Mouse (Mus musculus) embryonic facial prominence, embryonic 15.5 days (tissue): ENCODE measurements around the gene Mdk. TPM values are rescaled to one million over a fixed set of nuclear protein-coding genes. Genes with fewer than 3 reads are reported as not detected.

ENCODE experiments used
- ATAC-seq: fragments of 200-750 bp; cut with Nextera tagmentation; 2 replicates; pipeline ENCODE4 v1.8.0; 2017; ENCODE audit warnings: low read depth, moderate TSS enrichment; ENCODE audit not compliant: insufficient number of reproducible peaks, low FRiP score, low TSS enrichment
- H3K27ac ChIP-seq: fragments of 300-500 bp; sonication (generic); replicated peaks from 2 replicates; pipeline ENCODE4 v1.5.1; 2015; ENCODE audit warnings: mild to moderate bottlenecking, inconsistent platforms
- H3K27me3 ChIP-seq: fragments of 300-500 bp; sonication (generic); 2 replicates; pipeline ENCODE4 v1.6.1; 2015; ENCODE audit warnings: inconsistent platforms
- H3K36me3 ChIP-seq: fragments of 300-500 bp; sonication (generic); 2 replicates; pipeline ENCODE4 v1.6.1; 2015; ENCODE audit warnings: mild to moderate bottlenecking, inconsistent platforms
- H3K4me1 ChIP-seq: fragments of 300-500 bp; sonication (generic); 2 replicates; pipeline ENCODE4 v1.6.1; 2015; ENCODE audit warnings: inconsistent platforms
- H3K4me2 ChIP-seq: fragments of 300-500 bp; sonication (generic); replicated peaks from 2 replicates; pipeline ENCODE4 v1.6.1; 2015; ENCODE audit warnings: mild to moderate bottlenecking, inconsistent platforms
- H3K4me3 ChIP-seq: fragments of 300-500 bp; sonication (generic); replicated peaks from 2 replicates; pipeline ENCODE4 v1.5.1; 2015; ENCODE audit warnings: mild to moderate bottlenecking, inconsistent platforms
- H3K9ac ChIP-seq: fragments of 300-500 bp; sonication (generic); 2 replicates; pipeline ENCODE4 v1.6.1; 2015; ENCODE audit warnings: inconsistent platforms
- H3K9me3 ChIP-seq: fragments of 300-500 bp; sonication (generic); replicated peaks from 2 replicates; pipeline ENCODE4 v1.6.1; 2016; ENCODE audit warnings: inconsistent platforms
- WGBS: fragments of 180-500 bp; shearing (Covaris S2); methylation state at CpG from one replicate; pipeline ENCODE4 v1.1.7; 2015; 5-methylcytosine and 5-hydroxymethylcytosine counted together
- polyA plus RNA-seq: library from polyadenylated mRNA; unstranded; fragments of >200 nt; fragmentation: Nextera tagmentation; extraction: Ambion mirVana; gene quantifications from 2 replicates; pipeline ENCODE4 v1.2.1, GENCODE M21; 2015

Gene Mdk
- polyA plus RNA-seq, 1 experiment from 2014 or later, result 898 TPM

GRCm38 (mm10) chr2:91945483-91945882, 13.4 kb upstream of the Mdk start, which contains the start of gene Gm9821:
Gm9821 (plus strand) TSS chr2:91945703.
- H3K4me2 ChIP-seq, result no peak within 1 kb of the TSS
- H3K4me1 ChIP-seq, result peaks cover 62% of the 10 kb centered on the region
- peaks cover 5% of the 10 kb centered on the region for H3K36me3 ChIP-seq
- WGBS, result 85% methylated on average over 18 of the region's 18 CpGs
- H3K27me3 ChIP-seq, result no peaks in the 10 kb centered on the region
- no peak within 1 kb of the TSS for H3K9ac ChIP-seq
- no peak within 1 kb of the TSS for H3K27ac ChIP-seq
- H3K9me3 ChIP-seq, result no peaks in the 10 kb centered on the region
- no peak within 1 kb of the TSS for H3K4me3 ChIP-seq
- no peak for ATAC-seq

- Histone ChIP-seq H3K4me2 (no peak overlapping the region), H3K9ac (no peak overlapping the region), H3K4me3 (no peak overlapping the region), H3K27me3 (no peaks in the 10 kb centered on the region), H3K9me3 (no peaks in the 10 kb centered on the region), H3K27ac (no peak overlapping the region), H3K4me1 (peaks cover 51% of the 10 kb centered on the region), H3K36me3 (peaks cover 16% of the 10 kb centered on the region)
- peak; percentile 53 for ATAC-seq
- 37% methylated on average over 13 of the region's 13 CpGs for WGBS
Measured at GRCm38 (mm10) chr2:91944170-91944950, 12.3 kb upstream of the Mdk start.

GRCm38 (mm10) chr2:91942356-91942755, 10.3 kb upstream of the Mdk start:
- ATAC-seq, result no peak
- peaks cover 36% of the 10 kb centered on the region for H3K36me3 ChIP-seq
- no peaks in the 10 kb centered on the region for H3K27me3 ChIP-seq
- no peak overlapping the region for H3K4me3 ChIP-seq
- 73% methylated on average over 6 of the region's 6 CpGs for WGBS
- H3K9me3 ChIP-seq, result no peaks in the 10 kb centered on the region
- H3K4me1 ChIP-seq, result peaks cover 32% of the 10 kb centered on the region
- H3K27ac ChIP-seq, result no peak overlapping the region
- H3K4me2 ChIP-seq, result no peak overlapping the region
- H3K9ac ChIP-seq, result no peak overlapping the region

GRCm38 (mm10) chr2:91939303-91939935, 7.3 kb upstream of the Mdk start:
- 77% methylated on average over 15 of the region's 15 CpGs for WGBS
- Histone ChIP-seq H3K4me1 (peaks cover 6% of the 10 kb centered on the region), H3K4me2 (no peak overlapping the region), H3K9ac (no peak overlapping the region), H3K36me3 (peaks cover 65% of the 10 kb centered on the region), H3K9me3 (no peaks in the 10 kb centered on the region), H3K27me3 (no peaks in the 10 kb centered on the region), H3K4me3 (no peak overlapping the region), H3K27ac (no peak overlapping the region)
- ATAC-seq, result no peak

GRCm38 (mm10) chr2:91936154-91936553, 4.1 kb upstream of the Mdk start:
- H3K9me3 ChIP-seq, result no peaks in the 10 kb centered on the region

GRCm38 (mm10) chr2:91934826-91935525, 2.9 kb upstream of the Mdk start:
- Histone ChIP-seq H3K4me1 (peaks cover 32% of the 10 kb centered on the region), H3K27ac (no peak overlapping the region), H3K27me3 (no peaks in the 10 kb centered on the region), H3K36me3 (peaks cover 60% of the 10 kb centered on the region), H3K9ac (no peak overlapping the region), H3K4me3 (no peak overlapping the region), H3K4me2 (no peak overlapping the region), H3K9me3 (no peaks in the 10 kb centered on the region)
- ATAC-seq, result no peak
- WGBS, result 86% methylated on average over 9 of the region's 9 CpGs

More at GRCm38 (mm10) chr2:91936154-91936553, 4.1 kb upstream of the Mdk start:
- Histone ChIP-seq H3K9ac (no peak overlapping the region), H3K27me3 (no peaks in the 10 kb centered on the region), H3K36me3 (peaks cover 70% of the 10 kb centered on the region), H3K27ac (no peak overlapping the region), H3K4me2 (no peak overlapping the region), H3K4me3 (no peak overlapping the region), H3K4me1 (peaks cover 21% of the 10 kb centered on the region)
- ATAC-seq, result no peak
- 78% methylated on average over 7 of the region's 7 CpGs for WGBS

GRCm38 (mm10) chr2:91934016-91934415, 1.9 kb upstream of the Mdk start:
- no peak overlapping the region for H3K9ac ChIP-seq
- ATAC-seq, result no peak
- no peaks in the 10 kb centered on the region for H3K9me3 ChIP-seq
- no peaks in the 10 kb centered on the region for H3K27me3 ChIP-seq
- H3K4me1 ChIP-seq, result peaks cover 36% of the 10 kb centered on the region
- H3K4me2 ChIP-seq, result no peak overlapping the region
- H3K27ac ChIP-seq, result no peak overlapping the region
- no peak overlapping the region for H3K4me3 ChIP-seq
- H3K36me3 ChIP-seq, result peaks cover 50% of the 10 kb centered on the region
- 48% methylated on average over 8 of the region's 8 CpGs for WGBS

- Histone ChIP-seq H3K36me3 (peaks cover 45% of the 10 kb centered on the region), H3K4me3 (no peak overlapping the region), H3K27ac (0 out of 2 replicates have a peak overlapping the region, but pooled peaks have one; percentile 44), H3K4me2 (no peak overlapping the region), H3K9ac (no peak overlapping the region), H3K27me3 (no peaks in the 10 kb centered on the region), H3K4me1 (peaks cover 36% of the 10 kb centered on the region), H3K9me3 (no peaks in the 10 kb centered on the region)
- WGBS, result 44% methylated on average over 9 of the region's 9 CpGs
- ATAC-seq, result no peak
Measured at GRCm38 (mm10) chr2:91933471-91933870, 1.4 kb upstream of the Mdk start.

GRCm38 (mm10) chr2:91932737-91933350, 747 bp upstream of the Mdk start:
- Histone ChIP-seq H3K4me1 (peaks cover 41% of the 10 kb centered on the region), H3K9ac (no peak overlapping the region), H3K4me2 (peak overlapping the region; percentile 78), H3K4me3 (no peak overlapping the region), H3K27me3 (no peaks in the 10 kb centered on the region), H3K27ac (peak overlapping the region; percentile 35; the same call in 1 of the 2 replicates), H3K9me3 (no peaks in the 10 kb centered on the region), H3K36me3 (peaks cover 39% of the 10 kb centered on the region)
- WGBS, result 17% methylated on average over 6 of the region's 6 CpGs
- no peak for ATAC-seq

GRCm38 (mm10) chr2:91931328-91932159, 553 bp downstream of the Mdk start:
- Histone ChIP-seq H3K4me1 (peaks cover 43% of the 10 kb centered on the region), H3K36me3 (peaks cover 26% of the 10 kb centered on the region)
- 2% methylated on average over 44 of the region's 50 CpGs for WGBS

More at GRCm38 (mm10) chr2:91931328-91932159, 553 bp downstream of the Mdk start:
- ATAC-seq, result peak; percentile 62
- Histone ChIP-seq H3K4me2 (peak overlapping the region; percentile 78), H3K27ac (peak overlapping the region; percentile 92), H3K9me3 (no peaks in the 10 kb centered on the region), H3K27me3 (no peaks in the 10 kb centered on the region), H3K9ac (peak overlapping the region; percentile 77), H3K4me3 (peak overlapping the region; percentile 70)
